Mouse (Mus musculus): ENCODE data around the gene Mylk2. TPM values are rescaled to one million over a fixed set of nuclear protein-coding genes. Genes with fewer than 3 reads are reported as not detected.

Mylk2 gene
- not detected in 2 replicates for polyA plus RNA-seq (2016; fragmentation: Nextera tagmentation; extraction: Ambion mirVana)

DNA sequence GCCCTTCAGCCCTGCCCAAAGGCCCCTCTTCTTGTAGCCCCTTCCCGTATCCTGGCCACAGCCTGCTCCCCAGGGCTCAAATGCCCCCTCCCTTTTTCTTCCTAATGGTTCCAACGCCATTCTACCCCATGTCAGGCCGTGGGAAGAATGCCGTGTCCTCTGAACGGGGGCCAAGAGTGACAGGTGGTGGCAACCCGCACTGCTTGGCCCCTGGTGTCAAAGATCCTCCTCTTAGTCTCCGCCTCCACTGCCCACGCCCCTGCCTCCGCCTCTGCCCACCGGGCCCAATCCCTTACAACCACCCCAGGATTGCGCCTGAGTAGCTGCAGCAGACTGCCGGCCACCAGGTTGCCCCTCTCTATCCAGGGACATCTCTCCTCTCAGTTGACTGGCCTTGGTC, at the start of gene Mylk2:
Gene Mylk2 (plus strand): TSS at position 322 of the 400 bp plus-strand sequence.
- peaks cover 13% of the 10 kb centered on the region for H3K4me1 ChIP-seq
- H3K27ac ChIP-seq = no peak within 1 kb of the TSS
- H3K9ac ChIP-seq = no peak within 1 kb of the TSS
- peaks cover 56% of the 10 kb centered on the region for H3K27me3 ChIP-seq
- no peaks in the 10 kb centered on the region for H3K36me3 ChIP-seq (replicated peaks)
- no peak within 1 kb of the TSS for H3K4me2 ChIP-seq
- WGBS = 25% methylated on average over 12 of the region's 12 CpGs
- no peaks in the 10 kb centered on the region for H3K9me3 ChIP-seq
- H3K4me3 ChIP-seq (replicated peaks) = no peak within 1 kb of the TSS
- ATAC-seq (ENCODE audit: low FRiP score) = no peak

GRCm38 (mm10) chr2:152861891-152862290, 49.3 kb upstream of the Mylk2 start:
- H3K4me2 ChIP-seq = no peak overlapping the region
- no peak overlapping the region for H3K4me3 ChIP-seq (replicated peaks)
- H3K27ac ChIP-seq = no peak overlapping the region
- no peaks in the 10 kb centered on the region for H3K27me3 ChIP-seq
- no peaks in the 10 kb centered on the region for H3K9me3 ChIP-seq
- no peaks in the 10 kb centered on the region for H3K4me1 ChIP-seq
- 92% methylated on average over 1 of the region's 1 CpGs for WGBS
- H3K36me3 ChIP-seq (replicated peaks) = peaks cover 45% of the 10 kb centered on the region
- no peak for ATAC-seq (ENCODE audit: low FRiP score)
- H3K9ac ChIP-seq = no peak overlapping the region

DNA sequence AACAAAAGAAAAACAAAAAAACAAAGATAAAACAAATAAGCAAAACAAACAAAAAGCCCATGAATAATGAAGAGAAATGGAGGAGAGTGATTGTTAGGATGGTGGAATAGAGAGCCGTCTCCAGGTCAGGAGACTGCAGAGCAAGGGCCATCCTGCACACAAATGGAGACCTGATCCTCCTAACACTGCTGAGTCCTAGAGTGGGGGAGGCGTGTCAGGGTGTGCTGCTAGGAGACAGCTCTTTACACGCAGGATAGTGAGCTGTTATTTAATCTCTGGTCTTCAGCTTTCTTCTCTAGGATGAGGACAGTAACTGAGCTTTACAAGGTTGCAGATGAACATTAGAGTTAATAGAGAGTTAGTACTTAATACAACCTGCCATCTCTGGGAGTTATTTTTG, 48.5 kb upstream of the Mylk2 start:
- Histone ChIP-seq H3K4me1 (no peaks in the 10 kb centered on the region), H3K36me3 (replicated peaks) (peaks cover 44% of the 10 kb centered on the region), H3K9me3 (no peaks in the 10 kb centered on the region), H3K9ac (no peak overlapping the region), H3K27me3 (no peaks in the 10 kb centered on the region), H3K27ac (no peak overlapping the region), H3K4me2 (no peak overlapping the region), H3K4me3 (replicated peaks) (no peak overlapping the region)
- 85% methylated on average over 3 of the region's 3 CpGs for WGBS
- no peak for ATAC-seq (ENCODE audit: low FRiP score)

DNA sequence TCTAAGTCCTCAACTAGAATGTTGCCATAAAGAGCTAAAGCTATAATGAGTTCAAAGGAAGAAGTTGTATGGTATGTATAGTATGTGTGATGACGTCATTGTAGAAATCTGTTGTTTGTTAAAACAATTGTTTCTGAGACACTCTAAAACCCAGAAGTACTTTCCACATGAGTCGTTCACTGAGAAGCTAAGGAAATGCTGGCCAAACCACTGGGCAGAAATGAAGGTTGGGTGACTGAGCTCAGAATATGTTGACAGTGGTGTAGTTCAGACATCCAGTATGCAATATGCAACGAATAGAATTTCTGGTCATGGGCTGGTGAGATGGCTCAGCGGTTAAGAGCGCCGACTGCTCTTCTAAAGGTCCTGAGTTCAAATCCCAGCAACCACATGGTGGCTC, 47.8 kb upstream of the Mylk2 start:
- ATAC-seq (ENCODE audit: low FRiP score) = no peak
- WGBS = 95% methylated on average over 6 of the region's 6 CpGs
- H3K9me3 ChIP-seq = no peaks in the 10 kb centered on the region
- no peak overlapping the region for H3K9ac ChIP-seq
- H3K27me3 ChIP-seq = no peaks in the 10 kb centered on the region
- no peaks in the 10 kb centered on the region for H3K4me1 ChIP-seq
- no peak overlapping the region for H3K4me3 ChIP-seq (replicated peaks)
- H3K4me2 ChIP-seq = no peak overlapping the region
- H3K27ac ChIP-seq = no peak overlapping the region
- H3K36me3 ChIP-seq (replicated peaks) = peaks cover 43% of the 10 kb centered on the region

DNA sequence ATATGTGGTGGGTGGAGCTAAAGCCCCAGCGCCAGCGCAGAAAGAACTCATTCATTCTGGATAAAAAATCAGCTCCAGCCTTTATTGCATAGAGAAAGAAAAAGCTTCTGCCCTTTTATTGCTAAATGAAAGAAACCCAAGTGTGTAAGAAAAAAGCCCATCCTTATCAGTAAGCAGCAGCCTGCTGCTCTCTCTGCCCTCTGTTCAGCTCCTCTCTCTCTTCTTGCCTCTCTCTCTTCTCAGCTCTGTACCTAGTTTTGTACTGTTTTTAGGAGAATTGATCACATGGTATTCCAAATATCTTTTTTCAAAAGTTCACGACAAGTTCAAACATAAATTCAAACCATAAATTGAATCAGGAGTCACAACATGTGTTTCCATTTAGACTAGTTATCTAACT, 32.9 kb upstream of the Mylk2 start:
- Histone ChIP-seq H3K4me3 (replicated peaks) (no peak overlapping the region), H3K4me2 (no peak overlapping the region), H3K27ac (no peak overlapping the region), H3K27me3 (no peaks in the 10 kb centered on the region), H3K9me3 (no peaks in the 10 kb centered on the region), H3K36me3 (replicated peaks) (peaks cover 83% of the 10 kb centered on the region), H3K4me1 (no peaks in the 10 kb centered on the region), H3K9ac (no peak overlapping the region)
- no peak for ATAC-seq (ENCODE audit: low FRiP score)
- WGBS = 96% methylated on average over 3 of the region's 3 CpGs

DNA sequence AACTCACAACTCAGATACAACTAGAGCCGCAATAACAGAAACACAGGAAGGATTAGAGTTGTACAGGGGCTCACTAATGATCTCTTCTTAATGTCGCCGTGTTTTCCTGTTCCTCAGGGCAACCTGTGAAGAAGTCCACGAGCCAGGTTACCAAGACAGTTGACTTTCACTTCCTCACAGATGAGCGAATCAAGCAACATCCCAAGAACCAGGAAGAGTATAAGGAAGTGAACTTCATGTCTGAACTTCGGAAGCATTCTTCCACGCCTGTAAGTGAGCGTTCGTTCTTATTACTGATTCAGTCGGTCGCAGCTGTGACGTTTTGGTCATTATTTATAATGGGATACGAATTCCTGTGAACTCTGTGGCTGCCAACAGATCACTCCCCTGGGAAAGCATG, 30.3 kb upstream of the Mylk2 start:
- no peaks in the 10 kb centered on the region for H3K4me1 ChIP-seq
- H3K4me2 ChIP-seq = no peak overlapping the region
- no peak overlapping the region for H3K4me3 ChIP-seq (replicated peaks)
- 94% methylated on average over 13 of the region's 13 CpGs for WGBS
- H3K27me3 ChIP-seq = no peaks in the 10 kb centered on the region
- H3K9ac ChIP-seq = no peak overlapping the region
- H3K36me3 ChIP-seq (replicated peaks) = peaks cover 85% of the 10 kb centered on the region
- no peak for ATAC-seq (ENCODE audit: low FRiP score)
- no peaks in the 10 kb centered on the region for H3K9me3 ChIP-seq
- H3K27ac ChIP-seq = no peak overlapping the region

DNA sequence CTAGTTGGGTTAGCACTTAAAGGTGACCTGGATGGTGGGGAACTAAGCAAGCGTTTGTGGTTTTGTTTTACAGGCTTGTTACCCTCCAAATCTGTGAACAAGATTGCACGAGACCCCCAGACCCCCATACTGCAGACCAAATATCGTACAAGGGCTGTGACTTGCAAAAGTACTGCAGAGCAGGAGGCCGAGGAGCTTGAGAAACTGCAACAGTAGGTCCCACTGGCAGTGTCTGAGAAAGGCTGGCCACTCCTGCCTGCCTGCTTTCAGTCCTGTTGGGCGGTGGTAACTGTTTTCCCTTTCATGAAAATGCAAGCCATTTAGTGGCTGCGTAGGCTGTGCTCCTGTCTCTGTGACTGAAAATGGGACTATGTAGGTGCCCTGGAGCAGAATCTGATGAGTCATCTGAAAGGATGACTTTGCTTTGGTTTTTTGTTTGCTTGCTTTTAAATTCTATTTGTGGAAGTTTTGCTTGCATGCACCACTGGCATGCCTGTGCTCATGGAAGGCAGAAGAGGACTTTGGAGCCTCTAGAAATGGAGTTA, 27.0 kb upstream of the Mylk2 start:
- H3K27ac ChIP-seq = no peak overlapping the region
- H3K9ac ChIP-seq = no peak overlapping the region
- H3K36me3 ChIP-seq (replicated peaks) = peaks cover 89% of the 10 kb centered on the region
- no peaks in the 10 kb centered on the region for H3K4me1 ChIP-seq
- H3K9me3 ChIP-seq = no peaks in the 10 kb centered on the region
- no peak overlapping the region for H3K4me3 ChIP-seq (replicated peaks)
- 94% methylated on average over 6 of the region's 6 CpGs for WGBS
- no peak overlapping the region for H3K4me2 ChIP-seq
- no peak for ATAC-seq (ENCODE audit: low FRiP score)
- H3K27me3 ChIP-seq = no peaks in the 10 kb centered on the region

DNA sequence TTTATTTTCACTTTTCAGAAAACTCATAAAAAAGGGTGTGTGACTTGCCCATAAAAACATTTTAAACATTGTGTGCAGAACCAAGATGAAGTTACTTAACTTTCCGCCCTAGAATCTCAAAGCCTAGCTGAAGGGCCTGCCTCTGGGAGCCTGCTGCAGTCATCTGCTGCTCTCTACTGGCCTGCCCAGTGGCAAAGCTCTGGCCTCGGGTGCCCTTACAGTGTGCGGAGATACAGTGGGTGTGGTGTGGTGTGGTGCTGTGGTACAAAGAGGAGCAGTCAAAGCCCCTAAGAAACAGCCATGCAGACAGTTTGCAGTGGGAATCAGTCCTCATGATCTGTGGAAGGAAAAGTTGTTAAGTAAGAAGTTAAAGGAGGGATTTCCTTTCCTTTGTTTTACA, 23.9 kb upstream of the Mylk2 start:
- Histone ChIP-seq H3K4me2 (no peak overlapping the region), H3K27ac (no peak overlapping the region), H3K27me3 (no peaks in the 10 kb centered on the region), H3K9ac (no peak overlapping the region), H3K4me1 (no peaks in the 10 kb centered on the region), H3K9me3 (no peaks in the 10 kb centered on the region), H3K4me3 (replicated peaks) (no peak overlapping the region), H3K36me3 (replicated peaks) (peaks cover 87% of the 10 kb centered on the region)
- WGBS = 89% methylated on average over 3 of the region's 3 CpGs
- ATAC-seq (ENCODE audit: low FRiP score) = no peak

GRCm38 (mm10) chr2:152888774-152889173, 22.4 kb upstream of the Mylk2 start:
- ATAC-seq (ENCODE audit: low FRiP score) = no peak
- no peak overlapping the region for H3K4me2 ChIP-seq
- no peak overlapping the region for H3K9ac ChIP-seq
- no peak overlapping the region for H3K4me3 ChIP-seq (replicated peaks)
- H3K9me3 ChIP-seq = no peaks in the 10 kb centered on the region
- no peaks in the 10 kb centered on the region for H3K4me1 ChIP-seq
- H3K27ac ChIP-seq = no peak overlapping the region
- H3K27me3 ChIP-seq = no peaks in the 10 kb centered on the region
- 93% methylated on average over 5 of the region's 5 CpGs for WGBS
- H3K36me3 ChIP-seq (replicated peaks) = peaks cover 93% of the 10 kb centered on the region

DNA sequence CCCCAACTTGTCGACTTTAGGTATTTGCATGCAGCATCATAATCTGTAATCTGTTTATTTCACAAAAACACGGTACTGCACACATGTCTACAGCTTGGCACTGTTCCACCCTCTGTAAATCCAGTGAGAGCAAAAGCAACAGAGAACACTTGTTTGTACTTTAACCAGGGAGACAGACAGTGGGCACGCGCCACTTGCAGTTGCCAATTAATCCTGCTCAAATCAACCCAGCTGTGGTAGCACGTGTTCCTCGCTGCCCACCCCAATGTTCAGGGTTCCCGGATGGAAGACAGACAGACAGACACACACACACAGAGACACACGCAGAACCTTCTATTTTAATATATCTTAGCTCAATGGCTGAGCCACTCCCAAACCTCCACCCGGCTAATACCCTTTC, 15.3 kb upstream of the Mylk2 start:
- ATAC-seq (ENCODE audit: low FRiP score) = no peak
- Histone ChIP-seq H3K4me3 (replicated peaks) (no peak overlapping the region), H3K36me3 (replicated peaks) (peaks cover 53% of the 10 kb centered on the region), H3K4me1 (no peaks in the 10 kb centered on the region), H3K9me3 (no peaks in the 10 kb centered on the region), H3K27me3 (no peaks in the 10 kb centered on the region), H3K4me2 (no peak overlapping the region), H3K27ac (no peak overlapping the region), H3K9ac (no peak overlapping the region)
- 95% methylated on average over 9 of the region's 9 CpGs for WGBS

DNA sequence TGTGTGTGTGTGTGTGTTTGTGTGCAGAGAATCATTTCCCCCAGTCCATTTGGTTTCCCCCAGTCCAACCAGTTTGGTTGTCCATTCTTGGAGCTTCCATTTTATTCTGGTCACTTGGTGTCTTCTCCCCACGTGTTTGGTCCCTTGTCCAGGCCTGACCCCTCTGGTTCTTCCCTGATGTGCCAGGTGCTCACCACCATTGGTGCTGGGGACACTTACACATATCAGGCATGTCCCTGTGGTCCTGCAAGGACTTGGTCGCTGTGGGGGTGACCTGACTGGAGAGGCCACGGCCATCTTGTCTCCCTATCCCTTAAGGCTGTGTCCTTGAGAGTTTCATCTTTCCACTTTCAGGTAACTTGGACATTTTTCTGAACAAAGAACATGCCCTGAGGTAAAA, 14.2 kb upstream of the Mylk2 start:
- Histone ChIP-seq H3K4me1 (peaks cover 2% of the 10 kb centered on the region; the same call in 1 of the 2 replicates), H3K9ac (no peak overlapping the region), H3K4me3 (replicated peaks) (no peak overlapping the region), H3K27ac (no peak overlapping the region), H3K36me3 (replicated peaks) (peaks cover 43% of the 10 kb centered on the region), H3K4me2 (no peak overlapping the region), H3K9me3 (no peaks in the 10 kb centered on the region), H3K27me3 (no peaks in the 10 kb centered on the region)
- 85% methylated on average over 3 of the region's 3 CpGs for WGBS
- no peak for ATAC-seq (ENCODE audit: low FRiP score)

- no peak overlapping the region for H3K4me3 ChIP-seq (replicated peaks)
- no peak overlapping the region for H3K4me2 ChIP-seq
- no peaks in the 10 kb centered on the region for H3K27me3 ChIP-seq
- 77% methylated on average over 6 of the region's 6 CpGs for WGBS
- peaks cover 10% of the 10 kb centered on the region for H3K4me1 ChIP-seq
- no peak for ATAC-seq (ENCODE audit: low FRiP score)
- no peaks in the 10 kb centered on the region for H3K9me3 ChIP-seq
- no peak overlapping the region for H3K9ac ChIP-seq
- H3K36me3 ChIP-seq (replicated peaks) = peaks cover 22% of the 10 kb centered on the region
- H3K27ac ChIP-seq = no peak overlapping the region
Observed at GRCm38 (mm10) chr2:152899011-152899410, 12.1 kb upstream of the Mylk2 start.

DNA sequence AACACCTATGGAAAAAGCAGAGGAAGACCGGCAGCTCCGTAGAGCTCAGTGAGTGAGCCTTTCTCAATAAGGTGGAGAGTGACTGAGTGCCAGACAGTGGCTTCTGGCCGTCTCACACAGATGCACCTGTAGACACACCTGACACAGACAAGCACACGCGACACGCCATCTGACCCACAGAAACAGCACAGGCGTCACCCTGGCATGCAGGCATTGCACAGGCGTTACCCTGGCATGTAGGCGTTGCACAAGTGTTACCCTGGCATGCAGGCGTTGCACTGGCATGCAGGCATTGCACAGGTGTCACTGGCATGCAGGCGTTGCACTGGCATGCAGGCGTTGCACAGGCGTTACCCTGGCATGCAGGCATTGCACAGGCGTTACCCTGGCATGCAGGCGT, 9.9 kb upstream of the Mylk2 start:
- Histone ChIP-seq H3K9me3 (no peaks in the 10 kb centered on the region), H3K4me1 (peaks cover 10% of the 10 kb centered on the region), H3K4me2 (no peak overlapping the region), H3K9ac (no peak overlapping the region), H3K4me3 (replicated peaks) (no peak overlapping the region), H3K27ac (no peak overlapping the region), H3K36me3 (replicated peaks) (no peaks in the 10 kb centered on the region), H3K27me3 (no peaks in the 10 kb centered on the region)
- ATAC-seq (ENCODE audit: low FRiP score) = no peak
- 94% methylated on average over 15 of the region's 15 CpGs for WGBS

Data from forebrain, embryonic 12.5 days (tissue).